Mouse (Mus musculus): ENCODE data around the gene Emid1.

DNA sequence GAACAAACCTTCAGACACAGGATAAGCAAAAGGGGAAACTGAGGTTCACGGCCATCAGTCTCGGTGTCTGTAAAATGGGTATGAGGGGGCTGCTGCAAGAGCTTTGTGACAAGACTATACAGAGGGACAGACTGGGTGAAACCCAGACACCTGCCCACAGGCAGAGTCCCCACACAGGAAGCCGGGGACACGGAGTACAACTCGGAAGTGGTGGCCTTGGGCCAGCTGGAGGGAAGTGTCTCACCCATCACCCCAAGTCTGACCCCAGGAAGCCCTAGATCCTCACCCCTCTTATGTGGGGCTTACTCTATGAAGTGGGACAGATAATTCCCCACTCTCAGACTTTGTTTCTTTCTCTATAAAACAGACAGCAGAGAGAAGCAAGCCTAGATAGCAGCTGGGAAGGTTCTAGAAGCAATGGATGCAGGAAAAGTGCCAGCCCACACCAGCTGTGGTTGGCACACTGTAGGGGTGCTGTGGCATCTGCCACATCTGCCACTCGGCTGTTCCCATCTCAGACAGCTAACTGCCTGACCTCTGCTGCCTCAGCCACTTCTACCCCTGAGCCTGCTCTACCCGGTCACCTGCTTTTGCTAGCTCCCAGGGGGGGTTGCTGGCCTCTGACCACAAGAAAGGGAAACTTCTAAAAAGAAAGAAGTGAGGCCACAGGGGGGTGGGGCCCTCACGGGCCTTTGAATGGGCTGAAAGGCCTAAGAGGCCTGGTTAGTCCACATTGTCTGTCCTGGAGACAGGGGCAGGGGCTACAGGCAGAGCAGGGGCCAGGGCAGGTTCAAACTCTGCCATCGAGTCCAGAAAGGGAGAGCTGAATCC, 1.4 kb downstream of the Emid1 start:
- TF ChIP-seq CTCF (conservative IDR thresholded peaks at IDR 0.05; ENCODE audit: low read length) (no peak), NANOG (IDR thresholded peaks at IDR 0.05; ENCODE audit: borderline replicate concordance, low read length) (no peak), POU5F1 (IDR thresholded peaks at IDR 0.05; ENCODE audit: borderline replicate concordance, low read length) (no peak)
